Comparison of ENCODE assay signal across 8 mouse cellular contexts in genomic region chr3:27584607-27585605, GRCm38 (mm10).
DNase-seq lines count a peak whose midpoint lies in the region; ATAC-seq lines count a peak whose summit lies in the region.

No protein-coding gene starts in this region.

- H3K27me3 ChIP-seq in heart, embryonic 14.5 days (ENCODE audit: control insufficient read depth, insufficient read depth, low read length): no peaks in the 10 kb centered on the region
- no peaks in the 10 kb centered on the region for H3K27me3 ChIP-seq in forebrain, embryonic 15.5 days

- peak overlapping the region; percentile 55 for H3K9ac ChIP-seq in heart, embryonic 14.5 days (ENCODE audit: low read length)
- no peak overlapping the region for H3K9ac ChIP-seq in forebrain, embryonic 15.5 days (replicated peaks)

- no peaks in the 10 kb centered on the region for H3K9me3 ChIP-seq in heart, embryonic 14.5 days (ENCODE audit: control insufficient read depth, low read length)
- H3K9me3 ChIP-seq in forebrain, embryonic 15.5 days: no peaks in the 10 kb centered on the region

- ATAC-seq in frontal cortex, adult (ENCODE audit: low TSS enrichment): peak; percentile 85
- ATAC-seq in heart, embryonic 14.5 days (ENCODE audit: insufficient number of reproducible peaks, insufficient read depth, low FRiP score, low read depth): peak; percentile 60
- no peak for ATAC-seq in forebrain, embryonic 15.5 days (replicated peaks)

- H3K36me3 ChIP-seq in heart, embryonic 14.5 days (ENCODE audit: control insufficient read depth, insufficient read depth, low read length): peaks cover 4% of the 10 kb centered on the region; the same call in 1 of the 2 replicates
- no peaks in the 10 kb centered on the region for H3K36me3 ChIP-seq in forebrain, embryonic 15.5 days

- DNase-seq in frontal cortex, adult 2 months (ENCODE audit: extremely low spot score in 1 of 2, low spot score in 1 of 2): no peak
- peak; percentile 72 for DNase-seq in adipocyte (ENCODE audit: low spot score)
- DNase-seq in lung, postnatal 10 days: peak; percentile 61
- no peak for DNase-seq in thymus, postnatal 14 days
- no peak for DNase-seq in left cerebral cortex, postnatal 36 days (ENCODE audit: low spot score in 2 of 2)

- WGBS in heart, embryonic 14.5 days: 19% methylated on average over 11 of the region's 11 CpGs
- 69% methylated on average over 11 of the region's 11 CpGs for WGBS in forebrain, embryonic 15.5 days

- intact Hi-C loops in left cerebral cortex, postnatal 36 days (cut with DNase I): no loop called here

- H3K27ac ChIP-seq in heart, embryonic 14.5 days (replicated peaks in 1 of 2; ENCODE audit: control insufficient read depth in 1 of 2, insufficient read depth in 1 of 2, low read depth in 2 of 2, low read length in 2 of 2): peak overlapping the region; percentile 63 to 78
- H3K27ac ChIP-seq in forebrain, embryonic 15.5 days (replicated peaks): no peak overlapping the region

- H3K4me3 ChIP-seq in heart, embryonic 14.5 days (ENCODE audit: control insufficient read depth in 1 of 2, insufficient read depth in 1 of 2, low read depth in 1 of 2, low read length in 2 of 2): no peak overlapping the region
- no peak overlapping the region for H3K4me3 ChIP-seq in forebrain, embryonic 15.5 days

- H3K4me2 ChIP-seq in heart, embryonic 14.5 days (ENCODE audit: low read length): peak overlapping the region; percentile 22
- H3K4me2 ChIP-seq in forebrain, embryonic 15.5 days (replicated peaks): no peak overlapping the region

- peaks cover 13 to 45% of the 10 kb centered on the region in 2 experiments for H3K4me1 ChIP-seq in heart, embryonic 14.5 days (ENCODE audit: control insufficient read depth in 2 of 2, insufficient read depth in 2 of 2, low read length in 2 of 2)
- H3K4me1 ChIP-seq in forebrain, embryonic 15.5 days: peaks cover 10% of the 10 kb centered on the region

Comparison
In these comparisons a context has a peak if more than half of its experiments do, and no peak if none do; other contexts are left out.
1. DNase-seq: peak in adipocyte (single experiment) and lung, postnatal 10 days (single experiment); none in frontal cortex, adult 2 months (0 of 2), thymus, postnatal 14 days (single experiment) and left cerebral cortex, postnatal 36 days (0 of 2).